Mouse (Mus musculus): Measurements from ENCODE around the gene Slc38a9.
"Not testable (repeated sequence)": the region's sequence is repeated elsewhere in the genome, so short reads cannot be mapped to it uniquely, and the experiment has no call there.

Slc38a9 gene

DNA sequence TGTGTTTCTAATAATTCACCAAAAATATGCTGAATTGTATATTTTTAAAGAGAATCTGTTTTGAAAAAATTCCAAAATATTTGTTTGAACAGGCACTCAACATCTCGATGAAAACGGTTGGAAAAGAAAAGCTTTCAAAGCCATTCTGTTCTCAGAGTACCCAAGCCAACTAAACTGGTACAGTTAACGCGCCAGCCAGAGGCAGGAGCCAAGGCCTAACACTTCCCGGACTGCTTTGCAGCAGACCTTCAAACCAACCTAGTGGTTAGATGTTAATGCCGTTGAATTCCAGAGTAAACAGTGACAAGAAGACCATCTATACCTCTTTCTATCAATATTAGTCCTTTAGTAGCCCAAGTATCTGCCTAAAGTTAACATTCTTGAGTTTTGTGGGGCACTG is 23.4 kb downstream of the Slc38a9 start:
- DNase-seq (ENCODE audit: low read depth): no peak

GRCm38 (mm10) chr13:112686155-112686554 is 25.6 kb downstream of the Slc38a9 start:
- no peak for DNase-seq (ENCODE audit: low read depth)

- no peak for DNase-seq (ENCODE audit: low read depth)
These were observed 32.5 kb downstream of the Slc38a9 start for GRCm38 (mm10) chr13:112692870-112693553.

GRCm38 (mm10) chr13:112695526-112696240 is 35.1 kb downstream of the Slc38a9 start:
- no peak for DNase-seq (ENCODE audit: low read depth)

GRCm38 (mm10) chr13:112701256-112701655 is 40.7 kb downstream of the Slc38a9 start:
- no peak for DNase-seq (ENCODE audit: low read depth)

GRCm38 (mm10) chr13:112706351-112706750 is 45.8 kb downstream of the Slc38a9 start:
- DNase-seq (ENCODE audit: low read depth): no peak

GRCm38 (mm10) chr13:112720078-112720736 is 59.7 kb downstream of the Slc38a9 start:
- DNase-seq (ENCODE audit: low read depth): no peak

GRCm38 (mm10) chr13:112721946-112722729 is 61.6 kb downstream of the Slc38a9 start:
- DNase-seq (ENCODE audit: low read depth): no peak

- not testable (repeated sequence) for DNase-seq (ENCODE audit: low read depth)
These were observed 63.7 kb downstream of the Slc38a9 start for GRCm38 (mm10) chr13:112724260-112724659.

- DNase-seq (ENCODE audit: low read depth): no peak
These were observed 65.5 kb downstream of the Slc38a9 start for GRCm38 (mm10) chr13:112726002-112726401.

GRCm38 (mm10) chr13:112733311-112733710 is 72.8 kb downstream of the Slc38a9 start:
- DNase-seq (ENCODE audit: low read depth): no peak

DNA sequence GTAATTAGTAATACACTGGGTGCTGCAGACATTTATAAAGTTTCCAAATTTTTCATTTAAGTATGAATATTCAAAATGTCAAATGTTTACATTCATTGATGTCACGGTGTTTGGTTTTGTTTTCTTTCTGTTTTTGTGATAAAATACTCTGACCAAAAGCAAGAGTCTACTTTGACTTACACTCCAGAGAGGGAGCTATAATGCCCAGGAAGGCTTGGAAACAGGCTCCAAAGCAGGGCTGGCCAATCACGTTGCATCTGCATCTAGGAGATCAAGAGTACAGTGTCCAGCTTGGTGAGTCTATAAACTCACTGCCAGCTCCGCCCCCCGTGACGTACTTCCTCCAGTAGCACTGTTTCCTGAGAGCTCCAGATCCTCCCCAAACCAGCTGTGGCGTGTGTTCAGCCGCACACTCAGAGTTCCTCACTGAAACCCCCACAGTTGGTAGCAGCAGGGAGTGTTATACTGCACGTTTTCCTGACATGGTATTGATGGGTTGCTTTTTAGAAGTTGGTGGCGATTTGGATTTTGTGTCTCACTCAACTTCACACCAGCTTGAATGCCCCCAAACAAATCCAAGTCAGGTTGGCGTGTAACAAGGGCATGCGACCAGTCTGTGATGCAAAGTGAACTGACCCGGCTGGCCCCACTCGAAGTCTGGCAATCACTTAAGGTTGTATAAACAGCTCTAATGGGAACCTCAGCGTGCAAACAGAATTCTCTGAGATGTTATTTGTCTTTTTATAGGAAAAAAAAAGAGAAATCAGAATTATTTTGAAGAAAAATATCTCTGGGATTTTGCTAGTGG is 74.6 kb downstream of the Slc38a9 start:
- DNase-seq (ENCODE audit: low read depth): peak; percentile 51

- no peak for DNase-seq (ENCODE audit: low read depth)
These were observed 75.9 kb downstream of the Slc38a9 start for GRCm38 (mm10) chr13:112736407-112736806.

GRCm38 (mm10) chr13:112737110-112737509 is 76.6 kb downstream of the Slc38a9 start:
- DNase-seq (ENCODE audit: low read depth): no peak

- no peak for DNase-seq (ENCODE audit: low read depth)
These were observed 77.5 kb downstream of the Slc38a9 start for GRCm38 (mm10) chr13:112738005-112738404.

GRCm38 (mm10) chr13:112740073-112740472 is 79.5 kb downstream of the Slc38a9 start:
- DNase-seq (ENCODE audit: low read depth): no peak

DNA sequence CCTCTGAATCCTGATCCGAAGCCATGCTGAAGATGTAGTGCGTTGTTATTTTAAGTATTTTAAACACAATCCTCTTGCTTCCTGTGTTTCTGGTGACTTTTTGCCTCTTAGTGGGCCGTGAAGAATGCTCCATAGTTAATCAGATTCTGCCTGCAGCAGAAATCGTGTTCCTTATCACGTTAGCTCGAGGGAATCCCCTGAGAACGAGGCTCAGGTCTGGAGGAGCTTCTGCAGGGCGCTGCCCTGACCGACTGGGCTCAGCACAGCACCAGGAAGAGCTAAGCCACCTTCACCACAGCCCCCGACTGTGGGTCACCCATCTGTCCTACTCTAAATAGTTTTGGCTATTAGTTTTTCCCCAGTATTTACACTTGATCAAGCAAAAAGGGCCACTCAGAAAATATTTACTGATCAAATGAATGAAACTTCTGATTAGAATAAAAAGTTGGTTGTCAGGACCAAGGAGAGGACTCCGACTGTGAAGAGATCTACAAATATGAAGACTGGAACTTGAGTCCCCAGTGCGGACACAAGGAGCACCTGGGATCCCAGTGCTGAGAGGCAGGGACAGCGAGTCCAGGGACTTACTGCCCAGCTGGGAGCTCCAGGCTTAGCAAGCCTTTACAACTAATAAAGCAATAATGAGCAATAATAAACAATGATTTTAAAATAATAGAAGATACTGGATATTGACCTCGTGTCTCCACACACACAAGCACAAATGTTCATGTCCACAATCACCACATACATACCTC is 81.7 kb downstream of the Slc38a9 start:
- no peak for DNase-seq (ENCODE audit: low read depth)

DNA sequence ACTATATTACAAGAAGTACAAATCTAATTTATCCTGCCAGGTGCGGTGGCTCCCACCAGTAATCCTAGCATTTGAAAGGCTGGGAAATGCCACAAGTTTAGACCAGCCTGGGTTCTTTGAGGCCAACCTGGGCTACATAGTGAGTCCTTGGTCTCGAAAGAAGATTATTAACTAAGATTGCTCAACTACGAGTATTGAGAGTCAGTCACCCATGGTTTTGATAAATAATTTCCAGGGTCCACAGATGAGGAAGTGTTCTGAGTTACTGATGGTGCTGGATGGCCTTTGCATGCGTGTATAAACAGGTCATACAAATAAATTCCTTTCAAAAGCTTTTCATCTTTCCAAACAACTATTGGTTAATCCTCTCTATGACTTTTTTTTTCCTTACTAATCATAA is 83.1 kb downstream of the Slc38a9 start:
- DNase-seq (ENCODE audit: low read depth): no peak

DNA sequence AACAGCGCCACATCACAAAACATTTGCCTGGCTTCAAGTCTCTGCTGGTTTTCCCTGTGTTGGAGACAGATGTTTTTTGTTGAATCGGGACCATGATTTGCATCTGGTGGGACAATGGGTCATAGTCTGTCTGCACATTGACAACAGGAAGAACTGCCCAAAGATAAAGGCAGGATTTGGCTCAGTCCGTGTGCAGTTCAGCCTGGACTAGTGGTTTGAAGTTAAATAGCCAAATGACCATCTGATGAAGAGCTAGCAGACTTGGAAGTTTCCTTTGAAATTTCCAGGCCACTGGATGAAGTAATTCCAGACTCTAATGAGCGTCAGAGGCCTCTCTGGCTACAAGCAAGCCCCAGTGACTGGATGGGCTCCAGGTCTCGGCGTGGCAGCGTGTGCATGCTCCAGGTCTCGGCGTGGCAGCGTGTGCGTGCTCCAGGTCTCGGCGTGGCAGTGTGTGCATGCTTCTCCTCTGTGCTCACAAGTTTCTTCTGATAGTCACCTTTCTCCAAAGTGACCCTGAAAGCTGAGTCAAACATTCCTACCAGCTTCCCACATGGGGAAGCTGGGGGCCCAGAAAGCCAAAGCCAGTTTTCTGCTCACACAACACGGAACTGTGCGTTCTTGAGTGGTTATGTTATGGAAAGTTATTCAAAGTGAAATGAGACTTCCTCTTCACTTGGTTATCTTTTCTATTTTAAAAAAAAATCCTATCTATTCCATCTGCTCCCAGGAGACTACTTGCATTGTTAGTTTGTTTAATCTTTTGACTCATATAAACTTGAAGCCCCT is 83.7 kb downstream of the Slc38a9 start:
- DNase-seq (ENCODE audit: low read depth): no peak
